Mouse (Mus musculus) brain, embryonic 14.5 days (tissue): Measurements from ENCODE around the gene Lpin2.

ENCODE experiments used
- CTCF ChIP-seq: fragments of 200-500 bp; IDR thresholded peaks from 2 replicates; pipeline ENCODE4 v1.5.1; 2012; ENCODE audit warnings: inconsistent platforms, mild to moderate bottlenecking, moderate library complexity, borderline replicate concordance; ENCODE audit not compliant: insufficient read depth, insufficient read length; ENCODE audit errors: extremely low read depth
- POLR2A ChIP-seq: fragments of 200-500 bp; IDR thresholded peaks from 2 replicates; pipeline ENCODE4 v1.6.1; 2012; ENCODE audit warnings: mild to moderate bottlenecking, inconsistent platforms, borderline replicate concordance; ENCODE audit not compliant: poor library complexity, insufficient read depth, insufficient read length, severe bottlenecking; ENCODE audit errors: extremely low read depth

GRCm38 (mm10) chr17:71242666-71243065 is 60.3 kb downstream of the Lpin2 start:
- TF ChIP-seq CTCF (no peak), POLR2A (no peak)
